Mouse (Mus musculus) kidney, embryonic 15.5 days (tissue): ENCODE data around the gene Lmna. TPM values are rescaled to one million over a fixed set of nuclear protein-coding genes. Genes with fewer than 3 reads are reported as not detected.

Experiments used
- ATAC-seq: fragments of 200-750 bp; cut with Nextera tagmentation; replicated peaks from 2 replicates; pipeline ENCODE4 v1.8.0; 2017; ENCODE audit warnings: moderate TSS enrichment; ENCODE audit not compliant: low FRiP score
- H3K27ac ChIP-seq: fragments of 300-500 bp; sonication (generic); 2 replicates; pipeline ENCODE4 v1.5.1; 2015; ENCODE audit warnings: mild to moderate bottlenecking, inconsistent platforms
- H3K27me3 ChIP-seq: fragments of 300-500 bp; sonication (generic); 2 replicates; pipeline ENCODE4 v1.6.1; 2015; ENCODE audit warnings: inconsistent platforms
- H3K36me3 ChIP-seq: fragments of 300-500 bp; sonication (generic); 2 replicates; pipeline ENCODE4 v1.6.1; 2015; ENCODE audit warnings: inconsistent platforms
- H3K4me1 ChIP-seq: fragments of 300-500 bp; sonication (generic); 2 replicates; pipeline ENCODE4 v1.6.1; 2015; ENCODE audit warnings: inconsistent platforms
- H3K4me2 ChIP-seq: fragments of 300-500 bp; sonication (generic); 2 replicates; pipeline ENCODE4 v1.6.1; 2015; ENCODE audit warnings: moderate library complexity, mild to moderate bottlenecking, inconsistent platforms
- H3K4me3 ChIP-seq: fragments of 300-500 bp; sonication (generic); replicated peaks from 2 replicates; pipeline ENCODE4 v1.5.1; 2015; ENCODE audit warnings: mild to moderate bottlenecking, inconsistent platforms
- H3K9ac ChIP-seq: fragments of 300-500 bp; sonication (generic); 2 replicates; pipeline ENCODE4 v1.6.1; 2015; ENCODE audit warnings: mild to moderate bottlenecking, inconsistent platforms
- H3K9me3 ChIP-seq: fragments of 300-500 bp; sonication (generic); replicated peaks from 2 replicates; pipeline ENCODE4 v1.6.1; 2016; ENCODE audit warnings: inconsistent platforms
- WGBS: fragments of 180-500 bp; shearing (Covaris S2); methylation state at CpG from one replicate; pipeline ENCODE4 v1.1.7; 2015; ENCODE audit warnings: mixed read lengths; 5-methylcytosine and 5-hydroxymethylcytosine counted together
- polyA plus RNA-seq: library from polyadenylated mRNA; unstranded; fragments of >200 nt; fragmentation: Nextera tagmentation; extraction: Ambion mirVana; gene quantifications from 2 replicates; pipeline ENCODE4 v1.2.1, GENCODE M21; 2015

Gene Lmna
- polyA plus RNA-seq, 1 experiment from 2014 or later: 92.0 TPM

DNA sequence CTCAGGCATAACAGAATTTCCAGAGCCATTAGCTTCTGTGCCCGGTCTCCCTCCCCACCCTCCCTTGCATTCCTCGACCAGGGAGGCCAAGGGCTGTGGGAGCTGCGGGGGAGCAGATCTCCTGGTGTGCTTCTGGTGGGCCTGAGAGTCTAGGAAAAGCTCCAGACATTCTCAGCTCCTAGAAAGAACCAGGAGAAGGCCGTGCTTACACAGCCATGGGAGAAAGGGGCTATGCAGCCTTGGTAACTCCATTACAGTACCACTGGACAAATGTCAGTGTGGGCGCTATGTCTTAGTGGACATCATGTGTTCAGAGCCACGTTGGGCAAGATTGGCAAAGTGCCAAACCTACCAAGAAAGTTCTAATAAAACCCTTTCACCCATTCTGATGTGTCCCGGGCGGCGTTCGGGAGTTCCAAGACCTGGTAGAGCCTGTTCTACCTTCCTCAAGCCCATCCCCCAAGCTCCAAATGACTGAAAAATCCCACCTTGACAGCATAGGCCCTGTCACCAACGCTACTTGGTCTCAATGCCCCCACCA is 7.7 kb downstream of the Lmna start:
- no peaks in the 10 kb centered on the region for H3K36me3 ChIP-seq
- peak; percentile 7; the same call in 1 of the 2 replicates for ATAC-seq
- H3K27ac ChIP-seq: peak overlapping the region; percentile 82
- 15% methylated on average over 11 of the region's 11 CpGs for WGBS
- peak overlapping the region; percentile 80 for H3K9ac ChIP-seq
- peaks cover 61% of the 10 kb centered on the region for H3K4me1 ChIP-seq
- H3K4me2 ChIP-seq: peak overlapping the region; percentile 97
- no peaks in the 10 kb centered on the region for H3K9me3 ChIP-seq
- peak overlapping the region; percentile 65 for H3K4me3 ChIP-seq
- no peaks in the 10 kb centered on the region for H3K27me3 ChIP-seq

DNA sequence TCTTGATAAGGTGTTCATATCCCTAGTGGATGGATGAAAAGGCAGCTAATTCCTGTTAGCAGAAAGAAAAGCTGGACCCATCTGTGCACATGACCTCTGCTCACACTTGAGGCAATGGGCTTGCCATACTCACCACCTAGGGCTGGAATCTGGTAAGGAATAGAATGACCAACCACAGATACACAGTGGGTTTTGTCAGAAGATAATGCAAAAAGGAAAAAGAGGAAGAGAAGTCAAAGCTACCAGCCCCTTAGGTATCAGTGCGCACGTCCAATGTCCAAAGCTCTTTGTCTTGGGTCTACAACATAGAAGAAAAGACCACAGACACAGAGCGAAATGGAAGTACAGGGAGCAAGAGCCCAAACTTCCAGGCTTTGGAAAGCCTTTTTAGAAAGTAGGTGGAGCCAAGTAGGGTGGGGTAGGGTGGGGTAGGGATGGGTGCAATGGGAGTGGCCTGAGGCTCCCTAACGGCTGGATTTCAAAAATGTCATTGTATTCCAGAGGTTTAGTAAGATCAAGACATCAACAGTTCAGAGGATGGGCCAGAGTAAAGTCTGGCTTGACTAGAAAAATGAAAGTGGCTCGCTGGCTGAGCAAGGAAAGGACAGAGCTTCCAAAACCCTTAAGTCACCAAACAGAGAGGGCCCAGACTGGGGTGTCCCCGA is 8.3 kb downstream of the Lmna start:
- Histone ChIP-seq H3K9me3 (no peaks in the 10 kb centered on the region), H3K4me2 (peak overlapping the region; percentile 97), H3K27ac (peak overlapping the region; percentile 82), H3K27me3 (no peaks in the 10 kb centered on the region), H3K4me3 (peak overlapping the region; percentile 65), H3K36me3 (no peaks in the 10 kb centered on the region), H3K4me1 (peaks cover 59% of the 10 kb centered on the region), H3K9ac (peak overlapping the region; percentile 80)
- 57% methylated on average over 6 of the region's 6 CpGs for WGBS
- no peak for ATAC-seq

DNA sequence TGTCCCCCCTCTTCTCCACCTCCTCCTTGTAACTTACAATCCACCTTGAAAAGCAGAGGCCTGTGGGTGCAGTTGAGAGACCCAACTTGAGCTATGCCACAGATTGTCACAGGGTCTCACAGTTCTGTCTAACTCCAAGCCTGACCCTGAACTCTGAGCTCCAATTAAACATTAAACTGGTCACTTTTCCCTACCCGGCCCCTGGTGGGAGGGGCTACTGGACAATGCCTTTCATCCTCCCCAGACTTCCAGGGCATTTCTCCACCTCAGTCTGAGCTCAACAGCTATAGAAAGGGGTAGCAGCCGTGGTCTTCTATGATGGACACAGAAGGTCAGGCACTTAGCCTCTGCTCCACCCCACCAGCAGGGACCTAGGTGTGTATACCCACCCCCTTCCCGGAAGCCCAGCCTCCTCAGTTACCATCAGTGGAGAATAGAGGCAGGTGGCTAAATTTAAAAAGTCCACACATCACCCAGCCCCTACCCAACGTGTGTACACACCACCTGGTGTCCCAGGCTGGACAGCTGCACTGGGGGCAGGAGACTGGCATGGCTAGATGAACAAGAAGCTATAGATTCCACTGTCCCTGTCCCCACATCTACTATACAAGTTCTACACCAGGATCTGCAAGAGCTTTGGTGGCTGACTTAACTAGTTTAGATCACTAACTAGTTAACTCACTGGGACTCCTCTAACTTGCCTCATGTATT is 8.9 kb downstream of the Lmna start:
- Histone ChIP-seq H3K36me3 (no peaks in the 10 kb centered on the region), H3K9ac (no peak overlapping the region), H3K27ac (no peak overlapping the region), H3K27me3 (no peaks in the 10 kb centered on the region), H3K4me3 (peak overlapping the region; percentile 65; the same call in 1 of the 2 replicates), H3K4me1 (peaks cover 62% of the 10 kb centered on the region), H3K4me2 (peak overlapping the region; percentile 97), H3K9me3 (no peaks in the 10 kb centered on the region)
- ATAC-seq: no peak
- WGBS: 39% methylated on average over 4 of the region's 4 CpGs

DNA sequence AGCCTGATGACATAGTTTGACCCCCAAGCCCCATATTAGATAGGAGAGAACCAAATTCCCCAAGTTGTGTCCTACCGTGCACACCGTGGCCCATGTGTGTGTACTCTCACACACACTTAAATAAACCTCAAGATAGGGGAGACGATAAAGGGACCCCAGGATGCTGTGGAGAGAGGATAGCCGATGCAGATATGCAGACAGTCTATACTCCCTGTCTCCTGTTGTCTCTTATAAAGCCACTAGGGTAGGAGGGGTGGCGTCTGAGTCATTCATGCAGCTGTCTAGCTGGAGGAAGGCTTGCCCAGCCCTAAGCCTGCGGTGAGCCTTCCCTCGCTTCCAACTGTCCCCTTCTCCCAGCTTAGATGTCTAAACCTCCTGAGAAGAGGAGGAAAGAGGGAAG is 9.7 kb downstream of the Lmna start:
- WGBS: 85% methylated on average over 7 of the region's 7 CpGs
- H3K4me2 ChIP-seq: no peak overlapping the region
- 0 out of 2 replicates have a peak, but pooled peaks cover 2% of the 10 kb centered on the region for H3K36me3 ChIP-seq
- H3K27me3 ChIP-seq: no peaks in the 10 kb centered on the region
- H3K4me1 ChIP-seq: peaks cover 62% of the 10 kb centered on the region
- H3K9ac ChIP-seq: no peak overlapping the region
- no peak overlapping the region for H3K27ac ChIP-seq
- H3K9me3 ChIP-seq: no peaks in the 10 kb centered on the region
- no peak for ATAC-seq
- H3K4me3 ChIP-seq: no peak overlapping the region

DNA sequence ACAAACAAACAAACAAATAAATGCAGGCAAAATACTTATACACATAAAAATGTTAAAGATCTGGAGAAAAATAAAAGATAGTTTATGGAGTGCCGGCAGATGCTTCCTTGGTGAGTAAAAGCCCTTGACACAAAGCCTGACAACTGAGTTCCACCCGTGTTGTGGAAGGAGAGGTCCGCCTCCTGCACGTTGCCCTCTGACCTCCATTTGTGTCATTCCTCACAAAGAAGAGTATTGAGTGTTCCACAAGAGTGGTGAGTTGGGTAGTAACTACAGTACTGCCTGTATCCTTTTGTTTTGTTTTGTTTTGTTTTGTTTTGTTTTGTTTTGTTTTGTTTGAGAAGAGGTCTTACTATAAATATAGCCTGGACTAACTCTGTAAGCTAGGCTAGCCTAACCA is 10.2 kb downstream of the Lmna start:
- ATAC-seq: no peak
- no peaks in the 10 kb centered on the region for H3K9me3 ChIP-seq
- H3K4me1 ChIP-seq: peaks cover 64% of the 10 kb centered on the region
- H3K4me3 ChIP-seq: no peak overlapping the region
- H3K9ac ChIP-seq: no peak overlapping the region
- 75% methylated on average over 4 of the region's 4 CpGs for WGBS
- no peak overlapping the region for H3K4me2 ChIP-seq
- H3K27me3 ChIP-seq: no peaks in the 10 kb centered on the region
- H3K27ac ChIP-seq: no peak overlapping the region
- H3K36me3 ChIP-seq: 0 out of 2 replicates have a peak, but pooled peaks cover 2% of the 10 kb centered on the region

DNA sequence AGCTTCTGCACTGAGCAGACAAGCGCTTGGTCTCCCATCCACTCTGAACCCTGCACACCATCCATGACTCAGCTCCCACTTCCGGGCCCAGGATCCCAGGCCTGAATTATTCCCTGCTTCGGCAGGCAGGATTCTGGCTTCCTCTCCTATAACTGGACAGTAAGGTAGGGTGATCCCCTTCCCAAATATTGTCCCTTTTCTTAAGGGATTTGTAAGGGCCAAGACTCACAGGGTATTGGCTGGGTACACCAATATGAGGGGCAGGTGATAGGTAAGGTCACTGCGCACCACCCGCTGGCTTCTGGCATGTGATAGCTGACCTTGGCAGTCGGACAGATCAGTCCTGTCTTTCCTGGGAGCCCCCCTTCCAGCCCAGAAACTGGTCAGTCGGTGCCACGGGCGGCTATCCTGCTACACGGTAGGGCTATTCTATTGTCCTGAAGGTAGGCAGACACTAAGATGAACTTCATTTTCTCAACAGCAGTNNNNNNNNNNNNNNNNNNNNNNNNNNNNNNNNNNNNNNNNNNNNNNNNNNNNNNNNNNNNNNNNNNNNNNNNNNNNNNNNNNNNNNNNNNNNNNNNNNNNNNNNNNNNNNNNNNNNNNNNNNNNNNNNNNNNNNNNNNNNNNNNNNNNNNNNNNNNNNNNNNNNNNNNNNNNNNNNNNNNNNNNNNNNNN is 13.9 kb downstream of the Lmna start:
- H3K4me2 ChIP-seq: no peak overlapping the region
- H3K4me1 ChIP-seq: peaks cover 55% of the 10 kb centered on the region
- ATAC-seq: no peak
- no peaks in the 10 kb centered on the region for H3K9me3 ChIP-seq
- H3K27ac ChIP-seq: no peak overlapping the region
- WGBS: 76% methylated on average over 10 of the region's 10 CpGs
- H3K4me3 ChIP-seq: no peak overlapping the region
- H3K36me3 ChIP-seq: 0 out of 2 replicates have a peak, but pooled peaks cover 2% of the 10 kb centered on the region
- no peak overlapping the region for H3K9ac ChIP-seq
- no peaks in the 10 kb centered on the region for H3K27me3 ChIP-seq

DNA sequence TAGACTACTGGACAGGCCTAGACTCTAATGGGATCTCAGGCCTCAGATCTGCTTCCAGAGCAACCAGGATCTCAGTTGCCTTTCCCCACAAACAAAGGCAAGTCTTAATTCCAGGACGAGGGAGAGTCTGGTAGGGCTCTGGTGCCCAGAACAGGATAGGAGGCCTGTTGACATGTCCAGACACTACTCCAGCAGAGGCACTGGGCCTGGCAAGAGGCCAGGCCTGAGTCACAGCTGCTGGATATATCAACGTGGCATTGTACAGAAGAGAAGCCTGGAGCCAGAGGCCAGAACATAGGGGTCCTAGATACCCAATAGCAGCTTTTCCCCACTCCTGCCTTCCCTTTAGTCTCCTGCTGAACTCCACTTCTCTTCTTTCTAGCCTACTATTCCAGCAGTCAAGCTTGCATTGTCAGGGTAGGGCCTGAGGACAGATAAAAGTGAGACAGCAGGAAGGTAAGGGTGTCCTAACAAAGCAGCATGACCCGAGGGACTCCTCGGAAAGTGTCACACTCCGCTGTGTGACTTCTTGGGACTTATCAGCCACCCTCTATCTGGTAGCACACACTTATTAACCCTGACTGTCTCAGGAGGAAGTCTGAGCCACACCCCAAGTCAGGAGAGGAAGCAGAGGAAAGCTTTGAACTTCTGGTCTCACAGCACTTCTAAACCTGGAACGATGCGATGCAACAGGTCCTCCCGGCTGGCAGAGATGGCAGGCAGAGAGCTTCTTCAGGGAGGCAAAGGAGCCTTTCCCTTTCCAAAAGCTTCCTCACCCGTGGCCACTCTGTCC is 14.7 kb downstream of the Lmna start:
- Histone ChIP-seq H3K4me2 (no peak overlapping the region), H3K4me3 (no peak overlapping the region), H3K36me3 (0 out of 2 replicates have a peak, but pooled peaks cover 2% of the 10 kb centered on the region), H3K4me1 (peaks cover 53% of the 10 kb centered on the region), H3K9me3 (no peaks in the 10 kb centered on the region), H3K27me3 (no peaks in the 10 kb centered on the region), H3K9ac (no peak overlapping the region), H3K27ac (peak overlapping the region; percentile 91)
- no peak for ATAC-seq
- WGBS: 61% methylated on average over 9 of the region's 9 CpGs

DNA sequence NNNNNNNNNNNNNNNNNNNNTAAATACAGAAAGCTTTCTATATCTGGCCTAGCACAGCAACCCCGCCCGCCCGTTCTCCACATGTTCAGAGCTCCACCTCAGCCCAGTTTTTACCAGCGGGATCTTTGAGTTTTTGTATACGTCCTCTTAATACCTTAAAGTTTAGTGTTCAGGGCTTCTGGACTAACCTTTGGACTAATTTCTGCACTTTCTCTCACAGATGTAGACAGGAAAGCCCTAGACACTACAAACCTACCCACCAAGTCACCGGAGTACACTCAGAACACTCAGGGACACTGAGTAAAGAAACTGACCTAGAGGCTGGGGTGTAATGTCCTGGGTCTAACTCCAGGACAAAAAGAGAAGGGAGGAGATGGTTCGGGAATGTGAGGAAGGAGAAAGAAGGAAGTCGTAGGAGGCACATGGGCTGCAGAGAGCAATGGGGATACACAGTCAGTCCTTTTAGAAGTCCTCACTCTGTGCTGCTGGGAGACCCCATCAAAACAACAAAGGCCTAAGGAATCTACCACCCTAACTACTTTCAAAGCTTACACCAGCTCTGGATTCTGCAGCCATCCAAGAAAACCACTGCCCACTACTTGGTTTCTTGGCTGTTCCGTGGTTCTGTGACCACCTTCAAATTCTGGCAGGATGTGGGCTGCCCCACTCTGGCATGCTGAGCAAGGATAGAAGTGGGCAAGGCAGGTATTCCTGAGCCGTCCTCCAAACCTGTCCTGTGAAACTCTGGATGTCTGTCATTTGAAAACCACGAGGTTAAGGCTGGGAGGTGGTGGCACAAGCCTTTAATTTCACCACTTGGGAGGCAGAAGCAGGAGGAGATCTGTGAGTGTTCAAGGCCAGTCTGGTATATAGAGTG is 15.8 kb downstream of the Lmna start:
- Histone ChIP-seq H3K9me3 (no peaks in the 10 kb centered on the region), H3K27me3 (no peaks in the 10 kb centered on the region), H3K4me2 (peak overlapping the region; percentile 81; the same call in 1 of the 2 replicates), H3K4me1 (peaks cover 63% of the 10 kb centered on the region), H3K9ac (0 out of 2 replicates have a peak overlapping the region, but pooled peaks have one; percentile 9), H3K27ac (peak overlapping the region; percentile 91), H3K4me3 (no peak overlapping the region), H3K36me3 (0 out of 2 replicates have a peak, but pooled peaks cover 2% of the 10 kb centered on the region)
- ATAC-seq: no peak
- 76% methylated on average over 11 of the region's 11 CpGs for WGBS

DNA sequence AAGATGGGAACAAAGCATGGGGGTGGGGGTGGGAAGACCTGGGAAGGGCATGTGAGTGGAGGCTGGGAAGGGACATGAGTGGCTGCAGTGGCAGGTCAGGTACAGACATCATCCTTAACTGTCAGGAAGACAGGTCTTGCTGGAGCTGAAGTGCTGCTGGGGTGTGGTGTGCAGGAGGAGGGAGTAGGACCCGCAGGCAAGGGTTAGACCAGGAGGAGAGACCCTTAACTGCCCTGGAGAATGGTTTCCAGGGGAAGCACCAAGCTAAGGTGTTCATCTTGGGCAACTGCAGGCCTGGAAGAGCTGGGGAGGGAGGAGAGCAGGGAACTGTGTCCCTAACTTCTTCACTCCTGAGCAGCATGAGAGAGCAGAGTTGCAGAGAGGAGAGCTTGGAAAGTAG is 22.4 kb downstream of the Lmna start:
- no peak for ATAC-seq
- Histone ChIP-seq H3K27ac (no peak overlapping the region), H3K9me3 (no peaks in the 10 kb centered on the region), H3K27me3 (peaks cover 46% of the 10 kb centered on the region), H3K9ac (no peak overlapping the region), H3K4me1 (peaks cover 47% of the 10 kb centered on the region), H3K4me3 (no peak overlapping the region), H3K36me3 (peaks cover 38% of the 10 kb centered on the region), H3K4me2 (no peak overlapping the region)
- 75% methylated on average over 1 of the region's 1 CpGs for WGBS

DNA sequence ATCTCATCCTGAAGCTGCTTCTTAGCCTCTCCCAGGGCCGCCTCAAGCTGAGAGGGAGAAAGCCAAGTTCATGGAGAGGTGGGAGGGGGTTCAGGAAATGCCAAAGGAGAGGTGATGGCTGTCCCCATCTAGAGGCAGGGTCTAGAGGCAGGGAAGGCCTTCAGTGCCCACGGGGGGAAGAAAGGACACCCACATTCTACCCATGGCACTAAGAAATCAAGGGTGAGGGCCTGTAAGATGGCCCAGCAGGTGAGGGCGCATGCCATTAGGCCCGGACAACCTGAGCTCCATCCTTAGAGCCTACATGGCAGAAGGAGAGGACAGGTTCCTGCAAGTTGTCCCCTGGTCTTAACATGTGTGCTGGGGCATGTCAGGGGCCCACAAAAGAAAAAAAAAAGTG is 22.9 kb downstream of the Lmna start:
- H3K27me3 ChIP-seq: peaks cover 51% of the 10 kb centered on the region
- H3K4me3 ChIP-seq: no peak overlapping the region
- WGBS: 79% methylated on average over 4 of the region's 4 CpGs
- peaks cover 49% of the 10 kb centered on the region for H3K4me1 ChIP-seq
- no peak for ATAC-seq
- no peaks in the 10 kb centered on the region for H3K9me3 ChIP-seq
- H3K27ac ChIP-seq: no peak overlapping the region
- peaks cover 43% of the 10 kb centered on the region for H3K36me3 ChIP-seq
- no peak overlapping the region for H3K4me2 ChIP-seq
- H3K9ac ChIP-seq: no peak overlapping the region

DNA sequence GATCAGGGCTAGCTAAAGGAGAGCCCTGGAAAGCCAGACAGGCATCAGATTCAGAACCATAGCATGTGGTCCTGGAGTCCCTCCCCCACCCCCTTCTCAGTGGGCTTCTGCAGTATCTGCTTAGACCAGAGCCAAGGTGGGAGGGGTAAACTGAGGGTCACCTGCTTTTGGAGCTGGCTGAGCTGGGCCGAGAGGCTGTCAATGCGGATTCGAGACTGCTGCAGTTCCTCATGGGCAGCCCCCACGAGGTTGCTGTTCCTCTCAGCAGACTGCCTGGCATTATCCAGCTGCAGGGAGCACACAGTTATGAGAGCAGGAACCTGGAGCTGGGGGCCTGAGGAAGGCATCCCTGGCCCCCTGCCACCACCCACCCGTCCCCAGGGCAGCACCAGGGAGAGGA is 23.7 kb downstream of the Lmna start:
- Histone ChIP-seq H3K9me3 (no peaks in the 10 kb centered on the region), H3K27ac (no peak overlapping the region), H3K27me3 (peaks cover 52% of the 10 kb centered on the region), H3K4me1 (peaks cover 48% of the 10 kb centered on the region), H3K36me3 (peaks cover 49% of the 10 kb centered on the region), H3K4me3 (no peak overlapping the region), H3K9ac (no peak overlapping the region), H3K4me2 (no peak overlapping the region)
- WGBS: 80% methylated on average over 5 of the region's 5 CpGs
- no peak for ATAC-seq
